Mouse (Mus musculus) stomach, postnatal 0 days (tissue): Measurements from ENCODE around the gene Mtap.

Source experiments
- CTCF ChIP-seq: IDR thresholded peaks from 2 replicates; pipeline ENCODE4 v1.5.1; 2016; ENCODE audit warnings: antibody characterized with exemption, low read depth, mild to moderate bottlenecking, moderate library complexity
- EP300 ChIP-seq: optimal IDR thresholded peaks from 2 replicates; pipeline ENCODE3; 2016; ENCODE audit warnings: antibody characterized with exemption

GRCm38 (mm10) chr4:89138361-89138651 is 1.4 kb downstream of the Mtap start:
- TF ChIP-seq CTCF = no peak
- TF ChIP-seq EP300 = no peak
